Mouse (Mus musculus) heart, adult 2 months (tissue): Measurements from ENCODE around the gene Cnmd.

ENCODE experiments used
- CTCF ChIP-seq: fragments of 200-600 bp; IDR thresholded peaks from 2 replicates; pipeline ENCODE4 v1.8.1; 2022; ENCODE audit warnings: antibody characterized with exemption, mild to moderate bottlenecking, moderate library complexity
- POLR2A ChIP-seq: fragments of 200-500 bp; IDR thresholded peaks from 2 replicates; pipeline ENCODE4 v1.6.1; 2011; ENCODE audit warnings: mild to moderate bottlenecking, low read depth, low read length, control low read depth; ENCODE audit not compliant: insufficient read depth

DNA sequence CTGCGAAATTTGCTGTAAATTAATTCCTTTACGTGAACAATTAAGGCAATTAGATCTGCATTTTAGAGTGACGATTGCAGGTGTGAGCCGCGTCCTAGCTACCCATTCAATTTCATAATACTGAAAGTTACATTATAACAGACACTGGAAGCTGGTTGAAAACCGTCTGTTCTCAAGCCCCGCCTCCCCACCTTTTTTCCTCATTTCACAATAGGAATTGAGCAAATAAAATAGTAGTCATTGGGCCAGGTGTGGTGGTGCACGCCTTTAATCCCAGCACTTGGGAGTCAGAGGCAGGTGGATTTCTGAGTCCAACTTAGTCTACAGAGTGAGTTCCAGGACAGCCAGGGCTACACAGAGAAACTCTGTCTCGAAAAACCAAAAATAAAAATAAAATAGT lies 19.9 kb downstream of the Cnmd start:
- no peak for TF ChIP-seq POLR2A
- no peak for TF ChIP-seq CTCF
